Mouse (Mus musculus) kidney, postnatal 36 days (tissue): ENCODE results near the gene Entpd1.

Experiments used
- DNase-seq, 2 experiments: peaks; one replicate each; pipeline ENCODE4 v3.0.0; 2021 to 2022; ENCODE audit warnings: mixed read lengths in 2 of 2

The Entpd1 gene

GRCm38 (mm10) chr19:40667111-40667510 is 54.9 kb downstream of the Entpd1 start:
- DNase-seq: no peak

GRCm38 (mm10) chr19:40675329-40675728 is 63.2 kb downstream of the Entpd1 start:
- DNase-seq: no peak

GRCm38 (mm10) chr19:40678087-40678486 is 65.9 kb downstream of the Entpd1 start:
- no peak for DNase-seq

GRCm38 (mm10) chr19:40678532-40679307 is 66.6 kb downstream of the Entpd1 start:
- peak; percentile 67 to 70 for DNase-seq

- no peak for DNase-seq
Observed at GRCm38 (mm10) chr19:40679632-40680031, 67.5 kb downstream of the Entpd1 start.

GRCm38 (mm10) chr19:40684124-40684523 is 72.0 kb downstream of the Entpd1 start:
- DNase-seq: no peak

- no peak for DNase-seq
Observed at GRCm38 (mm10) chr19:40684566-40684965, 72.4 kb downstream of the Entpd1 start.

GRCm38 (mm10) chr19:40687291-40687927 is 75.2 kb downstream of the Entpd1 start:
- DNase-seq: peak; percentile 42 to 49

GRCm38 (mm10) chr19:40693201-40693600 is 81.0 kb downstream of the Entpd1 start:
- no peak for DNase-seq

GRCm38 (mm10) chr19:40696116-40696515 is 84.0 kb downstream of the Entpd1 start:
- DNase-seq: no peak

- DNase-seq: peak; percentile 58 to 81
Observed at GRCm38 (mm10) chr19:40698103-40698853, 86.1 kb downstream of the Entpd1 start.

GRCm38 (mm10) chr19:40699816-40700215 is 87.7 kb downstream of the Entpd1 start:
- DNase-seq: no peak

GRCm38 (mm10) chr19:40702406-40702805 is 90.2 kb downstream of the Entpd1 start:
- DNase-seq: no peak

- DNase-seq: no peak
Observed at GRCm38 (mm10) chr19:40712889-40713628, 100.9 kb downstream of the Entpd1 start.

- no peak for DNase-seq
Observed at GRCm38 (mm10) chr19:40714700-40715099, 102.5 kb downstream of the Entpd1 start.

- no peak for DNase-seq
Observed at GRCm38 (mm10) chr19:40716981-40717380, 104.8 kb downstream of the Entpd1 start.

- DNase-seq: no peak
Observed at GRCm38 (mm10) chr19:40719439-40720105, 107.4 kb downstream of the Entpd1 start.

GRCm38 (mm10) chr19:40720381-40720780 is 108.2 kb downstream of the Entpd1 start:
- no peak for DNase-seq

GRCm38 (mm10) chr19:40722137-40723038 is 110.2 kb downstream of the Entpd1 start:
- peak; percentile 45 to 78 for DNase-seq

GRCm38 (mm10) chr19:40723516-40723915 is 111.3 kb downstream of the Entpd1 start:
- no peak for DNase-seq

GRCm38 (mm10) chr19:40726148-40726547 is 114.0 kb downstream of the Entpd1 start:
- no peak for DNase-seq
